Mouse (Mus musculus) left cerebral cortex, adult 2 months (tissue): ENCODE measurements at regions not wholly inside any gene's neighbourhood (a gene's known extent, or its start where the extent isn't known, plus 50 kb on each side); places are given as distances from the start of the nearest gene placed in this dataset.

Experiments used
- DNase-seq, 2 experiments: peaks; one replicate each; pipeline ENCODE4 v3.0.0; 2021 to 2022; ENCODE audit warnings: low spot score in 2 of 2, mixed read lengths in 1 of 2; ENCODE audit errors: extremely low spot score in 1 of 2
- H3K27ac ChIP-seq: fragments of 200-600 bp; 2 replicates; pipeline ENCODE4 v1.8.1; 2022
- H3K4me3 ChIP-seq: fragments of 200-600 bp; 2 replicates; pipeline ENCODE4 v1.8.1; 2022
- CTCF ChIP-seq: fragments of 200-600 bp; IDR thresholded peaks from 2 replicates; pipeline ENCODE4 v1.8.1; 2022; ENCODE audit warnings: antibody characterized with exemption, mild to moderate bottlenecking, moderate library complexity
- intact Hi-C: fragments of 180-260 bp; cut with DNase I; formaldehyde crosslinking; loops from one replicate; pipeline ENCODE4 v1.15.1; 2025

DNA sequence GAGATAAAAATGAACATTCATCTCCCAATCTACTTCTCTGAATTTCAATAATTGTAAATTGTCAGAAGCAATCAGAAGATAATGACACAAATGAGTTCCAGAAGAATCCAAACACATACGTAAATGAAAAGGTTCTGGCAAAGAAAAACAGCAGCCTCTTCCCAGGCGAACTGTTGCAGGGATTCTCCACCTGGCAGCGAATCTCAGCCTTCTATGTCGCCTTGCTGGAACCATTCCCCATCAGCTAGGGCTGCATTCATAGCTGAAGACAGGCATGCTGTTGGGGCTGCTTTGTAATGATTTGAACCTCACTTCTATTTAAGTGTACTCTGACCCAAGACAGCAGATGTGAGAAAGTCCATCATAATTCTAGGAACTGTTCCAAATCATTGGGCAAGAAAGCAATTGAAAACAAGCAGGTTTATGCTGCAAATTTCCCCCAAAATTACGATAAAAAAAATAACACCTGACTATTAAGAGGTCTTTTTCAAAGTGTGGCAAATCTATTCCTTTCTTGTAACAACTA is 387.6 kb downstream of the Adgrl2 start:
- intact Hi-C loops = no loop called here
- TF ChIP-seq CTCF = no peak
- Histone ChIP-seq H3K27ac (no peak overlapping the region), H3K4me3 (no peak overlapping the region)
- no peak for DNase-seq

DNA sequence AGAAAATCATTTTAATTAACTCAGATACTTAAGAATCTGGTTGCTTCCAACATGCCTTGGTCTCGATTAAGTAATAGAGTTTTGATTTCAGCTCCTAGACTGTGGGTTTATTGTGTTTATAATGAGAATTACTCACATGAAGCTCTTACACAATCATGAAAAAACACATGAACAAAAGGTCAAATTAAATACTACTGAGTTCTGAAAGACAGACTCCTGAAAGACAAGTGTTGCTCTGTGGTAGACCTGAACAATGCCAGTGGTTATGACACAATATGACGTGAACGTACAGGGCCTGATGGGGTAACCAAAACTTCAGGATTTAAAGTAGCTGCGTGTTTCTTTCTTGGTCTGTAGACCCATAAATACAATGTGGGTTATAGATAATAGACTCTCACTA is 394.8 kb downstream of the Adgrl2 start:
- no peak for DNase-seq
- Histone ChIP-seq H3K4me3 (no peak overlapping the region), H3K27ac (no peak overlapping the region)
- intact Hi-C loops = no loop called here
- TF ChIP-seq CTCF = no peak

DNA sequence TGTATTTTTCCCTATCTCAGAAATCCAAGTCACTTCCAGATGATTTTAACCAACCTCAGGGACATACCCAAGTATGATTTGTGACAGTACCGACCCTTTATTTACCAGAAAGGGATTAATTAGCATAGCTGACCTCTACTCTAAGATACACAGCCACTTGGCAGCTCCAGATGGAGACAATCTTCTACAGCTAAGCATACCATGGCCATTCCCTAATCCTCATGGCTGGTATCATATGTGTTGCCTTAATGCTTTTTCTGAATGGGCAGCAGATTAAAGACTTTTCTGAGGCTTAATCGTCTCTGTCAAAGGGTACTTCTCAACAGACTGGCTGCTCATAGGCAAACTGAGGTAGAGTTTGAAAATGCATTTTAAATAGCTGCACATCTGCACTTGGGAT is 400.8 kb downstream of the Adgrl2 start:
- DNase-seq = no peak
- TF ChIP-seq CTCF = no peak
- Histone ChIP-seq H3K4me3 (no peak overlapping the region), H3K27ac (no peak overlapping the region)
- intact Hi-C loops = no loop called here

DNA sequence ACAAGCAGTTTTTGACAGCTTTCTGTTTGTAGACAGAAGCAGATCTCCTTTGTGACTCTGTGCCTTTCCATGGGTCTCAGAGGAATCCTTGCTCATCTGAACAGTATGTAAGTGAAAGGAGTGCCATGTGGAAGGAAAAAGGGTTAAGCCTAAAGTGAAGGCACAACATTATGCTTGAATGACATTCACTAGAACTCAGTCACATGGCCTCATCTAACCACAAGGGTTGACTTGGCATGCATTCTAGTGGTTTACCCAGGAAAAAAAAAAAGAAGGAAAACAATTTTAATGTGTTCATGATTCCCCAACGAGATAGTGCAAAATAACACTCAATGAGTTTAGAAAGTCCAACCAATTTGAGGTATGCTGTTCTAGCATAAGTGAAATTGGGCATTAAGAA is 414.6 kb downstream of the Adgrl2 start:
- no peak overlapping the region for H3K4me3 ChIP-seq
- H3K27ac ChIP-seq = no peak overlapping the region
- no peak for TF ChIP-seq CTCF
- no peak for DNase-seq
- intact Hi-C loops = no loop called here

DNA sequence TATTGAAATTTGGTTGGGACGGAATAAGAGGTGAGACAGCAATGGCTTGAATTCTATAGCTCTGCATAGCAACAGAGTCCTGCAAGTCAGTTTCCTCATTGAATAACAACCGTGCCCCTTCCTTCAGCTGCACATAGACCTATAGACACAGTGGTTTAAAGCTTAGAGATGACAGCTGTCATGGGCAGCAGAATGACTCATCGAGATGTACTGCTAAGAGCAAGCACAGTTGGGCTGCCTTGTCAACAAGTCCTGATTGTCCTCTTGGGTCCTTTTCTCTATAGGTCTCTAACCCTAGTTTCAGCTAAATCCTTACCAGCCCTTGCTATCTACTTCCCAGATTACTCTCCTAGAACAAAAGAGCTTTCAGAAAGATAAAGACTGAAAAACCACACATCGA is 417.9 kb downstream of the Adgrl2 start:
- TF ChIP-seq CTCF = no peak
- H3K4me3 ChIP-seq = no peak overlapping the region
- intact Hi-C loops = no loop called here
- DNase-seq = no peak
- no peak overlapping the region for H3K27ac ChIP-seq

DNA sequence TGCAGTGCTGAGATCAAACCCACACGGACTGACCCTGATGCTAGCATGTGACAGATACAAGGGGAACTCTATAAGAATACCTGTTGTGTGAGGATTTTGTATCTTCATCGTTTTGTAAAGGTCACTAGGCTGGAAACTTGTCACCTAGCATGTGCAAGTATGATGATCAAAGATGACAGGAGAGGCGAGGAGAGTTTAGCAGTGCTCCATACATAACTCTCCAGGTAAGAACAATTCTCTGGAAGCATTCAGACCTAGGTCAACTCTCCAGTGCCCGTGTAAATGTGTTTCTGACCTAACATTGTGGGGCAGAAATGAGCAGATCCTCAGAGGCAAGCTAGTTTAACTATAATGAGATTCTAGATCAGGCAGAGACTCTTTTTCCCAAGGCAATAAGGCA is 425.6 kb downstream of the Adgrl2 start:
- intact Hi-C loops = no loop called here
- DNase-seq = no peak
- no peak overlapping the region for H3K27ac ChIP-seq
- H3K4me3 ChIP-seq = no peak overlapping the region
- TF ChIP-seq CTCF = no peak

DNA sequence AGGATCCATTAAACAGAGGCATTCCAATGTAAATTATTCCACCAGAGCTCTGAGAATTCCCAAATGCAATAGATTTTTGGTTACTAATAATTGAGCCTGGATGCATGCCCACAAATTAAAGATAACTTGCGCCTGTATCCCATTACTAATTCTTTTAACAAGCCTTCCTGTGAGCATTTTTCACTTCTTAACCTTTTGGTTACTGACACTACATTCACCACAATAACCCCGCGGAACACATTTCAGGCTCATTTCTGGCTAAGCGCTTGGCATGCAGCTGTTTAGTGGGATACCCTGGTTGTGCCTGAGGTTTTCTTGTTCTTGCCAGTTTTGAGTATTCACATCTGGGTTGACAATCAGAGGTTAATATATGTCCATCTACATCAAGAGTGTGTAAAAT is 429.1 kb downstream of the Adgrl2 start:
- DNase-seq = no peak
- no peak overlapping the region for H3K27ac ChIP-seq
- TF ChIP-seq CTCF = no peak
- no peak overlapping the region for H3K4me3 ChIP-seq
- intact Hi-C loops = no loop called here

DNA sequence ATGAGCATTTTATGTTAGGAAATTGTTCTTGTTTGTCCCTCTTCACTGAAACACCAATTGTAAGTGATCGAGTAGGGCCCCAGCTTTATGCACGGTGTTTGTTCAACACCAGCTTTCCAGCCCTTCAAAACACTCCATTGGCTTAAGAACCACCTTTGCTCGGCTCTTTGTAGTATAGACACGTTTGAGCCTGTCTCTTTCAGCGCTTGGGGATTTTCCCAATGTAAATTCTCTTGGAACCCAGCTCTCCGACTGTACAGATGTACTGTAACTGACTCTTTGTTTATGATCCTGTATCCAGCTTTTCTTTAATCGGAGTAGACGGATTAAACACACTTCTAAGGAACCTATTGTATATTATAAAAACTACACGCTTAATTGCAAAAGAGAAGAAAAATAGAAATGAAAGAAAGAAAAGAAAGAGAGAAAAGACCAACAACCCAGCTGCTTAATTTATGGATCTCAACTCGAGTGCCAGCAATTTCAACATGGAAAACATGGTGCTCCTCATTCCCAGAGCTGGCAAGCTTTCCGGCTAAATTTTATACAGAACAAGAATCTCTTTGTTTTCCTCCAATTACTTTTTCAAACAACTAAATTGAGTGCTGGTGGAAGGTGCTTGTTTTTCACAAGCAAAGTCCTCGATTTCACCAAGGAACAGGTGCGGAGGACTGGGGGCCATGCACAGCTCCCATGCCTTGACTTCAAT is 430.4 kb downstream of the Adgrl2 start:
- Histone ChIP-seq H3K27ac (no peak overlapping the region), H3K4me3 (no peak overlapping the region)
- intact Hi-C loops = no loop called here
- DNase-seq = no peak
- no peak for TF ChIP-seq CTCF

DNA sequence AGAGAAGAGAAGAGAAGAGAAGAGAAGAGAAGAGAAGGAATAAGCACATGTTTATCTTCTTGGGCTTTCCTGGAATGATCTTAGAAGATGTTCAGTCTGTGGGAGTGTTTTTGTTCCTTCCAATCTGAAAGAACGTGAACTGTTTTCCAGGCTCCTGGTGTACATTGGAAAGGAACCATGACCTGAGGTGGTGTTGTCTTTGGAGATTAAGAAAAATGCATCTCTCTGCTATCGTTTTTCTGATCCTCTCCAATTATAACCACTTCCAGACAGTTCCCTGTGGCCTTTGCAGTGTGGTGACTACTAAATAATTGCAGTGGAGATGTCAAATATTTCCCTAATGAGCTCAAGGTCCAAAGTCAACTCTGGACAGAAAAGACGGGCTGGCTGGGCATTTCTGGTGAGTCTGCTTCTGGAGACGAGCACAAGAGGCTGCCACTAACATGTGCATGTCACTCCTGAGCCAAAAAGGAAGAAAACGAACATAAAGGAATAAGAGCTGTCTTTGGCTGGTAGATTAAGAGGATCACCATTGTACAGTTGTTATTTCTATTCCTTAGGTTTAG is 431.7 kb downstream of the Adgrl2 start:
- intact Hi-C loops = no loop called here
- Histone ChIP-seq H3K4me3 (no peak overlapping the region), H3K27ac (no peak overlapping the region)
- no peak for DNase-seq
- no peak for TF ChIP-seq CTCF

DNA sequence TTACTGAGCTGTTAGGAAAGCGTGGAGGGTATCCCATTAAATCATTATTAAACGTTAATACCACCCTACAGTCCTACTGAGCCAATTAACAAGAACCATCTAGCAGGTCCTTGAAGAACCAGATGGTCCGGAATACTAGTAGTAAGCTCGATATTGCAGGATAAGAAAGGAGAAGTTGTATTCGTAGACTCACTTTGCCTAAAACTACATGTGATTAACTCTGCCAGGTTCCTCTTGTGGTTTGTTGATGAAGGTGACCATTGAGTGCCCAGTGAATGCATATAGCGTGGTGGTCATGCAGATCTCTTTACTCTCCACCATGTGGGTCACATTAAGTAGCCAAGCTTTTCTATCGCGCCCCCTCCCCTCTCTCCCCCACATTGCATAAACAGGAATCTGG is 435.0 kb downstream of the Adgrl2 start:
- intact Hi-C loops = no loop called here

DNA sequence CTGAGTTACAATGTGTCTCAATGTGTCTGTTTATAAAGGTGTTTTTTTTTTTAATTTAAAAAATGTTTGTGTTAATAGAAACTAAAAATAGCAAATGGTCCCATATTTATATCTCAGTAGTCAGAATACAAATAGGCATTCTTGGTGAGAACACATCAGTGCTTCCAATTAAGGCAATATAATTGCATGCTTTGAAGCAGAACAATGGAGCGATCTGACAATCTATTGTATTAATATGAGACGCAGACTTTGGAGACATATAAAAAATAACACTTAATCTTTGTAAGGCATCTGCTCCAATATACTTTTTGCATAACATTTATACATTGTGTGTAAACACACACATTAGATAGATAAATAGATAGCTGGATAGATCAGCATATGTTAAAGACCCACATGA is 439.6 kb downstream of the Adgrl2 start:
- intact Hi-C loops = no loop called here
- no peak for TF ChIP-seq CTCF
- Histone ChIP-seq H3K27ac (no peak overlapping the region), H3K4me3 (no peak overlapping the region)
- DNase-seq = no peak

More for the DNA sequence above, 435.0 kb downstream of the Adgrl2 start:
- H3K4me3 ChIP-seq = no peak overlapping the region
- no peak for TF ChIP-seq CTCF
- no peak for DNase-seq
- H3K27ac ChIP-seq = no peak overlapping the region

DNA sequence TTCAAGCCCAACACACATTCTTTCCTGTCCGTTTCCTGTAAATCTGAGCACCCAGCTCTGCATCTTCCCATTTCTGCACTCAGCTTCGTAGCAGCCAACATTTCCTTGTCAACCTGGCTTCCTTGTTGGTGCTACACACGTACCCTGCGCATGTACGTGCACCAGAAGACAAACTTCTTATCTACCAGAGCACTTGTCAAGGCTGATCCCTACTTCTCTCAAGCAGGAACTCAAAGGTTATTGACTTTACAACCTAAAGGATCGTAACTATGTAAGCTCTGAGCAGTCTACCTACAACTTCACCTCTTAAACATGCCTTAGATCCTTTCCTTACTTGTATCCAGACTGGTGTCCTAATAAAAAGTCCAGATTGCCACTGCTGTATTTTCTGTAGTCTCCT is 445.4 kb downstream of the Adgrl2 start:
- DNase-seq = no peak
- Histone ChIP-seq H3K4me3 (no peak overlapping the region), H3K27ac (no peak overlapping the region)
- TF ChIP-seq CTCF = no peak
- intact Hi-C loops = no loop called here

DNA sequence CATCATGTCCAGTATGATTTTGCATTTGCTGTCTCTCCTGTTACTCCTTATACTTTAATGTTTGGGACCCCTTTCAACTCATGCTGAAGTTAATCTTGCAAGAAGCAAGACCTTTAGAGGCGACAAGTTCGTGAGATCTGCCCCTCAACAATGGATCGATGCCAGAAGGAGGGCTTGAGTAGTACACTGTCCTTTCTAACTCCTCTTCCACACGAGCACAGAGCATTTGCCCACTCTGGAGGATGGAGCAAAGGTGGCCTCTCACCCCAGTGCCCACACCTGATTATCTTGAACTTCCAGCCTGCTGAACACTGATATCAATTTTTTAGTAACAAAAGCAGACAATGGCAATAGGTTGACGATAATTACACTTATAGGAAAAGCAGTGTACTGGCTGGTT is 448.1 kb downstream of the Adgrl2 start:
- H3K4me3 ChIP-seq = no peak overlapping the region
- H3K27ac ChIP-seq = no peak overlapping the region
- intact Hi-C loops = no loop called here
- no peak for DNase-seq
- TF ChIP-seq CTCF = no peak
